Mouse (Mus musculus): Measurements from ENCODE around the gene Fhl3.

Fhl3 gene

GRCm38 (mm10) chr4:124755526-124755925 is 55.0 kb downstream of the Fhl3 start:
- no peak for DNase-seq (ENCODE audit: low read depth, low spot score)
